Mouse (Mus musculus) fat pad, adult 2 months (tissue): ENCODE results near the gene Pde4a.

Experiments used
- DNase-seq: peaks from one replicate; pipeline ENCODE4 v3.0.0-alpha.2; 2011; ENCODE audit warnings: low read depth, low spot score; ENCODE audit errors: extremely low read depth

The Pde4a gene

DNA sequence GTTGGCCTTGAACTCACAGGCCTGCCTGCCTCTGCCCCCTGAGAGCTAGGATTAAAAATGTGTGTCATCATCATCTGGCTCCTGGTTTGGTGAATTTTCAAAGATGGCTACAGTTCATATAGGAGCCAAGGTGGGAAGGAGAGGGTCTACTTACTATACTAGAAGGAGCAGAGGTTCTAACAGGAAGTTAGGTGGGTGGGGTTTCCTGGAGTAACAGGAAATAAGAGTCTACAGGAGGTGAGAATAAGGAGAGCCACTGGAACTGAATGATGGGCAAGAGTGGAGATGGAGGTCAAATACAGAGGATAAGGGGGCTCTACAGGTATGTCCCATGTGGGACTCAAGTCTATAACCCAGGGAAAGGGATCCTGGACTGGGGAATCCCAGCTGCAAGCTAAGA is 17.1 kb upstream of the Pde4a start:
- DNase-seq = no peak

DNA sequence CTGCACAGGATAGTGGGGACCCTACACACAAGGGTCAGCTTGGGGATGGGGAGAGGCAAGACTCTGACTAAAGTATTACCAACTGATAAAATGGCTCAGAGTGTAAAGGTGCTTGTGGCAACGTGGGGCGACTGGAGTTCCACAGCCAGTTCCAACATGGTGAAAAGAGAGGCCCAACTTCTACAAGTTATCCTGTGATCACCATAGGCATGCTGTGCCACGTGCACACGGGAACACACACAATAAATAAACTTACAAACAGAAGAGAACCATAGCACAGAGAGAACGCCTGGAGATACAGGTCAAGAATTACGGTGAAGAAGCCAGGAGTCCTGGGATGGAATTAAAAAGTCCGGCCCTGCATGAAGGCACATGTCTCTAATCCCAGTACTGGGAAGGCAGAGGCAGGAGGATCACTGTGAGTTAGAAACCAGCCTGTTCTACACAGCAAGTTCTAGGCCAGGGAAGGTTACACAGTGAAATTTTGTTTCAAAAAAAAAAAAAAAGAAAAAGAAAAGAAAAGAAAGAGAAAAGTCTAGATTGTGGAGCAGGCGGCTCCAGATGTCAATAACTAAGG is 16.3 kb upstream of the Pde4a start:
- DNase-seq = no peak

DNA sequence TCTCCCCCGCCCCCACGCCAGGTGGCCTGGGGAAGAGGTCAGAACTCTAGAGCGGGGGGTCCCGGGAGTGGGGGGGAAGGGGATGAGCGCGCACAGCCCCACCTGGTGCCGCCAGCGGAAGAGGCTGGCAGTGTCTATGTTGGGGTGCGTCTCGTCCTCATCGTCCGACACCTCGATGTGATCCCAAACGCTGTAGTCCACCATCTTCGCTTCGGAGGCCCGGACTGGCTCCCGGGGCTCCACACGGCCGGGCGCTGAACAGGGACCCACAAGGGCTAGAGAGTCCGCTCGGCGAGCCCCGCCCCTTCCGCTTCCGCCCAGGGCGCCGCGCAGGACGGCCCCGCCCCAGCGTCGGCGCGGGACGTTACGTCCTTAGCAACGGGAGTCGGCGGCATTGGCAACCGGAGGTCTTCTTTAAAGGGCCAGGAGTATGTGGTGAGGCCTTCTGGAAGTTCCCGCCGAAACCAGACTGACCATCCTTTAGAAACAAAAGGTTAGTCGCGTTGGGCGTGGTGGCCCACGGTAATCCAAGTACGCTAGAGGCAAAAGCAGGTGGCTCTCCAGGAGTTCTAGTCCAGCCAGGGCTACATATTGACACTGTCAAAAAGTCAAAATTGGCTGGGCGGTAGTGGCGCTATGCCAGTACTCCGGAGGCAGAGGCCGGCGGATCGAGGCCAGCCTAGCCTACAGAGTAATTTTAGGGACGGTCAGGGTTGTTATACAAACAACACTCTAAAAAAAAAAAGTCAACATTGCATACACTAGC is 15.7 kb upstream of the Pde4a start, which contains the start of gene Cdc37:
TSS of gene Cdc37 (minus strand) at position 329 of the 766 bp plus-strand sequence.
- DNase-seq = no peak

DNA sequence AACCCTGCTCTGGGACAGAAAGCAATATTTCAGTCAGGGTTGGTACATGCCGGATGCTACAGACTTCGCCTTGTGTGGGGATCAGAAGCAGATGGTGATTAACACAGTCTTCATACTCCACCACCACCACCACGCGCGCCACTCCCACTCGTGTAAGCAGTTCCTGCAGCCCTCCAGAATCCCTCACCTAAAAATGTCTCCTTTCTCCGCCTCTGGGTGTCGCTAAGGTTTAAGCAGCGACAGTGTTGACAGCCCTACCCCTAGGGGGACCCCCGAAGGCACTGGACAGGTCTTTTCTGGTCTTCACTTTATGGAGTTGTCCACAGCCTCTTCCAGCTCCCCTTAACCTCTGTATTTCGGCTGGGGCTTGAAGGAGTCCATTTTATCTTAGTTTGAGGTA is 12.8 kb upstream of the Pde4a start:
- DNase-seq = no peak

DNA sequence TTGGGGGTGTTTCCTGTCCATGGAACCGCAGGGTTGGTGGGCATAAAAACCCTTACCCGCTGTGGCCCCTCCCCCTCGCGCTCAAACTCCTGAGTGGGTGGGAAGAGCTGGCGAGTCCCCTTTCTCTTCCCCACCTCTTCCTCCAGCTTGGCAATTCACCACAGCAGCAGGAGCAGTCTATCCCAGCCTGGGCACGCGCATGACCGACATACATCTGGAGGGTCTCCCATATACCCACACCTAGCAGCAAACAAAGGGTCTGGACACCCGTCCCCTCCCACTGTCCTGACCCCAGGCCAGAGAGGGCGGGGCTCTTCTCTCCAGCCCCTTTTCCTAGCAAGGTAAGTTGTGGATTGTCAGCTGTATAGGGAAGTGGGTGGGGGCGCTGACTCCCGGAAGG is 12.2 kb upstream of the Pde4a start:
- DNase-seq = no peak

DNA sequence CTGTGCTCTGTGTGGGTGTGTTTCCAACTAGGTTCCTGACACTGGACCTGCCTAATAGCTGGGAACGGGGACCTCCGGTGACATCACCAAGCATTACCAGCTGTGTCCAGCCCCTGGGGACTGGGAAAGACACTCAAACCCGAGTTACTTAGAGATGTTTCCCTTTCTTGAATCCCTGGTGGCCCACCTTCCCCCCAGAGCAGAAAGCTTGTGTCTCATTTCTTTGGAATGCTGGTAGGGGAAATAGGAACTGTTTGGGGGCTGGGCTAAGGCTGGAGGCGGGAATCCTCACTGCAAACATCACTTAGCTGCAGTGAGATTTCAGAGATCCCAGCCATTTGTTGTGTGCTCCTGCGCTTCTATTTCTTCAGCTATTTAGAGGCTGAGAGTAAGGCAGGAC is 11.7 kb upstream of the Pde4a start:
- no peak for DNase-seq

DNA sequence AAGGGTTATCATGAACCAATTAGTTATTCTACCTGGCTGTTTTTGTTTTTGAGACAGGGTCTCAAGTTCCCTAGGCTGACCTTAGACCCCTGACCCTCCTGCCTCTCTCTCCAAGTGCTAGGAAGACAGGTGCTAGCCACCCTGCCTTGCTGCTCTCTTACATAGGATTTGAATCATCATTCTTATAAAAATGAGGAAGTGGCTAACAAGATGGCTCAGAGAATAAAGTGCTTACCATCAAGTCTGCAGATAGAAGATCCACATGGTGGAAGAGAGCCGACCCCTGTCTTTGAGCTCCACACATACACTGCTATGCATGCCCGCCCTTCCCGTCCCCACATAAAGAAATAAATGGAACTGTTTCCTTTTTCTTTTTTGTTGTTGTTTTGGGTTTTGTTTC is 10.7 kb upstream of the Pde4a start:
- DNase-seq = no peak

DNA sequence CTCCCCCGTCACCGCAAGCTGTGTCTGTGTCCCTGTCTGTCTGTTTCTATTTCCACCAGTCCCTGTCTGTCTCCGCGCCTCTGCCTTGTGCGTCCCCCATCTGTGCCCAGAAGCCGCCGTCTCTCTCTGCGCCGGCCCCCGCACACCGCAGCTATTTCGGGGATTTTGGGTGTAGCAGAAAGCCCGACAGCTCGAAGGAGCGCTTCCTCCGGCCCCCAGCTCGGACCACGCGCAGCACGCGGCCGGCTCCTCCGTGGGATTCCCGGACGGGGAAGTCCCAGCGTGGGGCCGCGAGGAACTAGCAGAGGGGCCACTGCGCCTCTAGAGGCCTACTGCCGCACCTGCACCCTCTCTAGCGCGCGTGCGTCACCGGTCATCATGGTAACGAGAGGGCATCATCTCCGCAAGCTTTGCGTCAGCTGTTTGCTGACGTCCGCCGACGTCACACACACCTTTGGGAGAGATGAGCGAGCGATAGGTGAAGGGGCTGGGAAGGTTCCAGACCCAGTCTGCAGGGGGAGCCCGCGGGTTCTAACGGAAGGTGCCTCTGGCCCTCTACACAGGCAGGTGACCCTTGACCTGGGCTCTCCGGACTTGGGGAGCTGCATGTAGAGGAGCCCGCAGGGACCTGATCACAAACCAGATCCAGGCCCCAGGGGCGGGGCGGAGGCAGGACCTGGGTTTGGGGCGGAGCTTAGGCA is 4.2 kb upstream of the Pde4a start:
- DNase-seq = no peak

DNA sequence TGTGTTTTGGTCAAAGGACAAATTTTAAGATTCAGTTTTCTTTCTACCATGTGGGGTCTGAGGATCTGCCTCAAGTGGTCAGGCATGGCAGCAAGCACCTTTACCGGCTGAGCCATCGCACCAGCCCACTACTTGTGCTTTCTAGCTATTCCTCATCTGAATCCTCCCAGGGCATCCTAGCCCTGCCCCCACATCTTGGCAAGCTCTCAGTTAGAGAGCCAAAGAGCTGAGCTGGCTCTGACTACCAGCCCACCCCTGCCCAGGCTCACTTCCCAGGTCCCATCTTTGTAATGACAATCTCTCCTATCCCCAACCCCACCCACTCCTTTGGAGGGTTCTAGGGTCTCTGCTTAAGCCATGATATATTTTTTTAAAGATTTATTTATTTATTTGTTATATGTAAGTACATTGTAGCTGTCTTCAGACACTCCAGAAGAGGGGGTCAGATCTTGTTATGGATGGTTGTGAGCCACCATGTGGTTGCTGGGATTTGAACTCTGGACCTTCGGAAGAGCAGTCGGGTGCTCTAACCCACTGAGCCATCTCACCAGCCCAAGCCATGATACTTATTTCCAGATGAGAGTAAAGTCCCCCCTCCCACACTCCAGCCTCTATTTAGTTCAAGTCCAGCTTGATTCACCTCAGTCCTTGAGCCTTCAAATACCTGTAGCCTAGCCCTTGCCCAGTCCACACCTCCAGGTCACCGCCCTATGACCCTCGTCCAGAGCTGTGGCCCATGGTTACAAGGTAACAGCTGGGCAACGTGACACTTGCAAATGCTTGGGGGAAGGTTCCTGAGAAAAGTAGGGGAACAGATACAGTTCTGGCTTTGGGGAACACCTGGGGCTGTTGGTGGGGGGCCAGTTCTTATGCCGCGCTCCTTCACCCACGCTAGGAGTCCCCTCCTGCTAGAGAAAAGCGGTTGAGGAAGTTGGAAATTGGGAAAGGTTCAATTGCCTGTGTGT is 2.1 kb upstream of the Pde4a start:
- DNase-seq = no peak

DNA sequence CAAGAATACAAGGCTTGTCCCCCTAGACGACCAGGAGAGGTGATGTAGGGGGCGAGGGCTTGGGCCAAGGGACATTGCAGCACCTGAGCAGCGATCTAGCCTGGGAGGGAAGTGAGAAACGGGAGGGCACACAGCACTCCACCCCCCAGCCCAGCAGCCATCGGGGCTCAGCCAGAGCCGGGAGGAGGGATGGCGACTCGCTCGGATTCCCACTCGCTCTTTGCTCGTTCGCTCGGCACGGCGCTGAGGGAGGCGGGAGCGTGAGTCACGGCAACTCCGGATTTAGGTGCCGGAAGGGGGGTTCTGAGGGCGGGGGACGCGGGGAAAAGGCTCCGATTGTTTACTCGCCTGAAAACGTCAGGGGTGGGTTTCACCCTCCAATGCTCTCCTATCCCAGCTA is 1.4 kb upstream of the Pde4a start:
- DNase-seq = no peak

DNA sequence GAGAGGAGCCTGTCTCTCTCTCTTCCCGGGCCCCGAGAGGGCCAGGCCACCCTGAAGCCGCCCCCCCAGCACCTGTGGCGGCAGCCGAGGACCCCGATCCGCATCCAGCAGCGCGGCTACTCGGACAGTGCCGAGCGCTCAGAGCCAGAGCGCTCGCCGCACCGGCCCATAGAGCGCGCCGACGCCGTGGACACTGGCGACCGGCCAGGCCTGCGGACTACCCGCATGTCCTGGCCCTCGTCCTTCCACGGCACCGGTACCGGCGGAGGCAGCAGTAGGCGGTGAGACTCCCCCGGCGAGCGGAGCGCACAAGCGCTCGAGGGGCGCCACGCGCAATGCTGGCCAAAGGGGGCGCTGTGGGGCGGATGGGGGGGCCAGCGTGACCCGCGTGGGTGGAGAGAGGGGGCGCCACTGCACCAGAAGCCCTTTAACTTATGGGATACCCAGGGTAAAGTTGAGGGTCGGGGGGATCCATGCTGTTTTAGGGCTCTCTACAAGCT is 488 bp downstream of the Pde4a start:
- DNase-seq = no peak

DNA sequence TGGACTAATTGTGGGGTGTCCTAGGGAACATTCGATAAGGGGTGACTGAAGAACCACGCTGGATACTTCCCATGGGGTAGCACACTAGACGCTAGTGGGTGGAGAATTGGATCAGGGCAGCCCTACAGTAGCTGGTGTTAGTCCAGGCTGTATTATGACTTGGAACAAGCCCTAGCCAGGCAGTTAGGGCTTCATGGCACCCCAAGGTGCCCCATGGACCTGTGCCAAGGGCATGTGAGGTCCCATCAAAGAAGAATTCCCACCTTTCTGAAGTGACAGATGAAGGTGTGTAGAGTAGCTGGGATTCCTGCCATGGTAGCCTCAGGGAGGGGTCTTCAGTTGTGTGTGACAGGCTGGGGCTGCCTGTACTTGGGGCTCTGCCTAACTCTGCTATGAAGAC is 1.0 kb downstream of the Pde4a start:
- no peak for DNase-seq

DNA sequence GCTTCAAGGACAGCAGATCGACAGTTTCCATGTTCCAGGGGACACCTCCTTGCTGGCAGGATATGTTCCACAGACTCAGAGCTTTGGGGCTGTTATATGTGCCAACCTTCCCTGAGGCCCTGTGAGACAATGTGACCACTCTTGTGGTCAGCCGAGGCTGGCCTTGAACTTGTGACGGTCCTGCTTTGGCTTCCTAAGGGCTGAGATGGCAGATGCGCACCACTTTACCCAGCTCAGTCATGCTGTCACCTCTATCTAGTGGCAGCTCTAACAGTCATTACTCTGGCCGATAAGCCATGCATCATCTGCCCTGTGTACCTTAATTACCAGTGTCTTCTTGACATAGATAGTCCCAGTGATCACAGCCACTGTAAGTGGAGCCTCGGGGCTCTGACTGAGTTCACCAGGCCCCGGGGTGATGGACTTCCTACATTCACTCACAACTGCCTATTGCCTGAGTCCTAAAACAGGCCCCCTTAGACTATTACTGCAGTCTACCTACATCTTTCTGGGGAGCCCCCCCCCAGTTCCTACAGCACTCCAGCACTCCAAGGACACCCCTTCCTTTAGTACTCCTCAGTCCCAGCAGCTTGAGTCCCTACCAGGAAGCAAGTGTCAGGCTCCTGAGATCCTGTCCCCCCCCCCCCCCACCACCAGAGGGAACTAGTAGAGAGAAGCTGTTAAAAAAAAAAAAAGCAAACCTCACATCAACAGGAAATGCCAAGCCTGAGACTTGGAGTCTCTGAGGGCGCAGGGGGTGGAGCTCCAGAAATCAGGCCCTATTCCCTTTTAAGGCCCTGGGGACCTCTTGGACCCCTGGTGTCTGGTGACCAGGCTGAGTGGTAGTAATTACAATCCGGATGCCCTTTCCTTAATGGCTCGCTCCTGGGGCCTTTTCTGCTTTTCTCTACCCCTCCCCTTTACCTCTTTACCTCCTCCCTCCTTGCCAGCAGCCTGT is 1.9 kb downstream of the Pde4a start:
- DNase-seq = no peak

DNA sequence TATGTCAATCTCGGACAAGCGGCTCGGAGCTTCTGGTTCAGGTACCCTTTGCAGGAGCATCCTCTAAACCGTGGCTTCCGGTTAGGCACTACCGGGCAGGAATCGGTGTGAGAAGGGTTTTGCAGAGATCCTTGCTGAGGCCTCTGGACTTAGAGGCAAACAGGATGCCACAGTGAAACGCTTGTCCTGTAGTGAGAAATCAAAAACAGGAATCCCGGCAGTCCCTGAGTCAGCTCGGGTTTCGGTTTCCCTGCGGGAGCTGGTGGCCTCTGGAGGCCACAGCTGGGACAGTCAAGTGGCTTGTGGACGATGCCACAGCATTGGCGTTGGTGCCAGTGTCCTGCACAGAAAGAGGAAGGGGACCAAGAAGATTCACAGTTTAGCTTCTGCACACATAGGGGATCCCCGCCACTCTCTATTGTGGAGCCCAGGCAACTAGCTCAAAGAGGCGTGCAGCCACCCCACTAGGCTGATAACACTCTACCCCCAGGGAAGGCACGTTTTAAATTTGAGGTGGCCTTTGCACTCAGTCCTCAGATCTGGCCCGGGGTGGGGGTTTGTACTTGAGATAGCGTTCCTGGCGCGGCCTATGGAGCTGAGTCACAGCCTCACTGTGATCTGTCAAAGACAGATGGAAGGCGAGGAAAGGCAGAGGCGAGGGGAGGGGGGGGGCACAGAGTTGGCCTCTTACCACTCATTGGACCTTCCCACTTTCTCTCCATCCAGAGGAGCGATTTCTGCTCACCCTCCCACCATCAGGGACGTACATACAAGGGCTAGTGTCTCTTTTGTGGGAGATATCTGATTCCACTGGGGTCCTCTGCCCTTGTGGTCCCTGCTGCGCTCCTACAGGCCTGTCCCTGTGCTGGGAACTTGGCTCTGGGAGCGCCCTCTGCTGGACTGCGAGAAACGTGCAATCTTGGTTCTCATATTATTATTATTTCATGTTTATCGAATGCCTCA is 2.9 kb downstream of the Pde4a start:
- no peak for DNase-seq

DNA sequence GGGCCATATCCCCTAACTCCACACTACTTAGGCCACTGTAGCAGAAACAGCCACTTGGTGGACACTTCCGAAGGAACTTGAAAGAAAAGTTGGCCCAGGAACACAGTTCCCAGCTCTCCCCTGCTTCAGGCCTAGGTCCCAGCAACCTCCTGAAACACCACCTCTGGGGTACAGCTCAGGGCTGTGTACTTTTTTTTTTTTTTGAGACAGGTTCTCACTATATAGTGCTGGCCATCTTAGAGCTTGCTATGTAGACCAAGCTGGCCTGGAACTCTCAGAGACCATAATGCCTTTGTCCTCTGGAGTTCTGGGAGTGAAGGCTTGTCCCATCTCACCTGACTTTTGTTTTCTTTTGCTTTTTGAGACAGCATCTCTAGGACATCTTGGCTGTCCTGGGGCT is 3.6 kb downstream of the Pde4a start:
- DNase-seq = no peak

DNA sequence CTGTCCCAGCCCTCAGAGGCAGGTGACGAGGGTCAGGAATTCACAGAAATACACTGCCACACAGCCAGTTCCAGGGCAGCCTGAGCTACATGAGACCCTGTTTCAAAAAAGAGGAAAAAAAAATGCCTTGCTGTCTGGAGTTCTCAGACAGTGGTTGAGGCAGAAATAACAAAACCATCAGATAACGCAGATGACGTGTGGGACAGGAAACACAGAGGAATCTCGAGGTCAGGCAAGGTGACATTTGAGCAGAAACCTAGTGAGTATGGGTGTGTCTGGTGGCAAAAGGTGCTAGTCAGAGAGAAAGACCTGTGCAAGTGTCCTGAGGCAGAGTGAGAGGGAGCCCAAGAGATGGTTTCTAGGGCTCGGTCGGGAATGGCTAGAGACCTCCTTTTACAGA is 6.8 kb downstream of the Pde4a start:
- no peak for DNase-seq

DNA sequence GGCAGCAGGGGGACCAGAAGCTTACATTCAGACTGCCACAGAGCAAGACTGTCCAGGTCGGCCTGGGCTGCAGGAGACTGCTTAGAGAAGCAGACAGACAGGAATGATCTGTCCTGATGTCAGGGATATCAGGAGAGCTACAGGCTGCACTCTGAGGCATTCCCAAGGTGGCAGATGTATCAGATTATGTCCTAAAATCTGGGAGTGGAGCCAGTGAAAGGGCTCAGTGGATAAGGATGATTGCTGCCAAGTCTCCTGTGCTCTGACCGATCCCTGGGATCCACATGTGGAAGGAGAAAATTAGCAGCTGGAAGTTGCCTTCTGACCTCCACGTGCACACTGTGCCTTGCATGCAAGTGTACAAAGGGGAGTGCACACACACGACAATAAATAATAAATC is 14.9 kb downstream of the Pde4a start:
- no peak for DNase-seq

DNA sequence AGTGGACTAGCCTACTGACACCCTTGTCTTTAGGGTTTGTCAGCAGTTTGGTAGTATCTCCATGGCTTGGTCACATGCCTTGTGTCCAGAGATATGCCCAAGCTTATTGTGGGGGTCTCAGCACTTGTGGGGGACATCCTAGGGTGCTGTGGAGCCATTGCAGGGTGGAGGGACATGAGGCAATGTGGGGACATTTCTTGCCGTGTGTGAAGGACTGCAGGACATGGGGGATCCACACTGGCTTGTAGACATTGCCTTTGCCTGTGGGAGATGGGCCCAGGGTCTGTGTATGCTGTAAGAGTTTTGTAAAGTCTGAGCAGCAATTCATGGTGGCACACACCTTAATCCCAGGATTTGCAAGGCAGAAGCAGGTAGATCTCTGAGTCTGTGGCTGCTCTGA is 15.3 kb downstream of the Pde4a start:
- DNase-seq = no peak
